Mouse (Mus musculus): ENCODE measurements around the gene Teddm2. TPM values are rescaled to one million over a fixed set of nuclear protein-coding genes. Genes with fewer than 3 reads are reported as not detected.

Gene Teddm2
- polyA plus RNA-seq (2016; fragmentation: Nextera tagmentation; extraction: Ambion mirVana): 0.39 and 0.42 TPM in 2 replicates

GRCm38 (mm10) chr1:153899731-153900380 lies at the start of gene Teddm2, which contains the start of gene Glul:
Teddm2 (minus strand) TSS chr1:153900228.
Glul (plus strand) TSS chr1:153899944.
- no peaks in the 10 kb centered on the region for H3K9me3 ChIP-seq (replicated peaks)
- peaks cover 24% of the 10 kb centered on the region for H3K36me3 ChIP-seq
- H3K27ac ChIP-seq (replicated peaks): peak within 1 kb of the TSS; percentile 93
- H3K27me3 ChIP-seq (ENCODE audit: low read depth, poor library complexity, severe bottlenecking): no peaks in the 10 kb centered on the region
- peak; percentile 99 for DNase-seq (ENCODE audit: low spot score)
- H3K4me1 ChIP-seq: peaks cover 41% of the 10 kb centered on the region
- WGBS: under 1% methylated on average over 51 of the region's 51 CpGs
- peak within 1 kb of the TSS; percentile 90 for H3K4me3 ChIP-seq

GRCm38 (mm10) chr1:153947837-153948236 lies 47.8 kb upstream of the Teddm2 start:
- Histone ChIP-seq H3K4me1 (peaks cover 9% of the 10 kb centered on the region), H3K36me3 (no peaks in the 10 kb centered on the region), H3K27me3 (ENCODE audit: low read depth, poor library complexity, severe bottlenecking) (no peaks in the 10 kb centered on the region), H3K27ac (replicated peaks) (no peak overlapping the region), H3K9me3 (replicated peaks) (no peaks in the 10 kb centered on the region), H3K4me3 (no peak overlapping the region)
- 94% methylated on average over 6 of the region's 6 CpGs for WGBS
- no peak for DNase-seq (ENCODE audit: low spot score)

GRCm38 (mm10) chr1:153946971-153947370 lies 46.9 kb upstream of the Teddm2 start:
- Histone ChIP-seq H3K4me1 (peaks cover 9% of the 10 kb centered on the region), H3K36me3 (no peaks in the 10 kb centered on the region), H3K9me3 (replicated peaks) (no peaks in the 10 kb centered on the region), H3K27ac (replicated peaks) (0 out of 2 replicates have a peak overlapping the region, but pooled peaks have one; percentile 17), H3K4me3 (no peak overlapping the region), H3K27me3 (ENCODE audit: low read depth, poor library complexity, severe bottlenecking) (no peaks in the 10 kb centered on the region)
- no peak for DNase-seq (ENCODE audit: low spot score)
- WGBS: 40% methylated on average over 7 of the region's 7 CpGs

- H3K27me3 ChIP-seq (ENCODE audit: low read depth, poor library complexity, severe bottlenecking): no peaks in the 10 kb centered on the region
- H3K36me3 ChIP-seq: no peaks in the 10 kb centered on the region
- no peak overlapping the region for H3K27ac ChIP-seq (replicated peaks)
- H3K4me3 ChIP-seq: no peak overlapping the region
- no peak for DNase-seq (ENCODE audit: low spot score)
- H3K4me1 ChIP-seq: peaks cover 9% of the 10 kb centered on the region
- WGBS: 76% methylated on average over 5 of the region's 5 CpGs
- no peaks in the 10 kb centered on the region for H3K9me3 ChIP-seq (replicated peaks)
Observed at GRCm38 (mm10) chr1:153945181-153945580, 45.2 kb upstream of the Teddm2 start.

GRCm38 (mm10) chr1:153940986-153941385 lies 41.0 kb upstream of the Teddm2 start:
- DNase-seq (ENCODE audit: low spot score): no peak
- no peaks in the 10 kb centered on the region for H3K4me1 ChIP-seq
- no peak overlapping the region for H3K27ac ChIP-seq (replicated peaks)
- H3K4me3 ChIP-seq: no peak overlapping the region
- no peaks in the 10 kb centered on the region for H3K9me3 ChIP-seq (replicated peaks)
- H3K36me3 ChIP-seq: no peaks in the 10 kb centered on the region
- H3K27me3 ChIP-seq (ENCODE audit: low read depth, poor library complexity, severe bottlenecking): no peaks in the 10 kb centered on the region
- 90% methylated on average over 2 of the region's 2 CpGs for WGBS

GRCm38 (mm10) chr1:153937025-153937424 lies 37.0 kb upstream of the Teddm2 start:
- no peak for DNase-seq (ENCODE audit: low spot score)
- H3K4me1 ChIP-seq: no peaks in the 10 kb centered on the region
- no peak overlapping the region for H3K27ac ChIP-seq (replicated peaks)
- no peaks in the 10 kb centered on the region for H3K36me3 ChIP-seq
- 95% methylated on average over 2 of the region's 2 CpGs for WGBS
- H3K9me3 ChIP-seq (replicated peaks): no peaks in the 10 kb centered on the region
- no peaks in the 10 kb centered on the region for H3K27me3 ChIP-seq (ENCODE audit: low read depth, poor library complexity, severe bottlenecking)
- no peak overlapping the region for H3K4me3 ChIP-seq

GRCm38 (mm10) chr1:153935844-153936380 lies 35.9 kb upstream of the Teddm2 start:
- Histone ChIP-seq H3K27me3 (ENCODE audit: low read depth, poor library complexity, severe bottlenecking) (no peaks in the 10 kb centered on the region), H3K27ac (replicated peaks) (no peak overlapping the region), H3K4me1 (no peaks in the 10 kb centered on the region), H3K9me3 (replicated peaks) (no peaks in the 10 kb centered on the region), H3K36me3 (no peaks in the 10 kb centered on the region), H3K4me3 (no peak overlapping the region)
- 84% methylated on average over 12 of the region's 12 CpGs for WGBS
- DNase-seq (ENCODE audit: low spot score): no peak

GRCm38 (mm10) chr1:153933772-153934171 lies 33.7 kb upstream of the Teddm2 start:
- Histone ChIP-seq H3K4me3 (no peak overlapping the region), H3K27ac (replicated peaks) (no peak overlapping the region), H3K27me3 (ENCODE audit: low read depth, poor library complexity, severe bottlenecking) (no peaks in the 10 kb centered on the region), H3K9me3 (replicated peaks) (no peaks in the 10 kb centered on the region), H3K4me1 (no peaks in the 10 kb centered on the region), H3K36me3 (no peaks in the 10 kb centered on the region)
- no peak for DNase-seq (ENCODE audit: low spot score)
- 73% methylated on average over 1 of the region's 1 CpGs for WGBS

GRCm38 (mm10) chr1:153930431-153930830 lies 30.4 kb upstream of the Teddm2 start:
- no peaks in the 10 kb centered on the region for H3K36me3 ChIP-seq
- no peak for DNase-seq (ENCODE audit: low spot score)
- 93% methylated on average over 2 of the region's 2 CpGs for WGBS

GRCm38 (mm10) chr1:153924395-153925385 lies 24.7 kb upstream of the Teddm2 start:
- Histone ChIP-seq H3K36me3 (no peaks in the 10 kb centered on the region), H3K27me3 (ENCODE audit: low read depth, poor library complexity, severe bottlenecking) (no peaks in the 10 kb centered on the region), H3K4me3 (no peak overlapping the region), H3K27ac (replicated peaks) (no peak overlapping the region), H3K9me3 (replicated peaks) (no peaks in the 10 kb centered on the region), H3K4me1 (peaks cover 5% of the 10 kb centered on the region)
- DNase-seq (ENCODE audit: low spot score): no peak
- WGBS: 84% methylated on average over 6 of the region's 6 CpGs

More at GRCm38 (mm10) chr1:153930431-153930830, 30.4 kb upstream of the Teddm2 start:
- no peak overlapping the region for H3K4me3 ChIP-seq
- H3K27me3 ChIP-seq (ENCODE audit: low read depth, poor library complexity, severe bottlenecking): no peaks in the 10 kb centered on the region
- no peak overlapping the region for H3K27ac ChIP-seq (replicated peaks)
- no peaks in the 10 kb centered on the region for H3K9me3 ChIP-seq (replicated peaks)
- H3K4me1 ChIP-seq: no peaks in the 10 kb centered on the region

GRCm38 (mm10) chr1:153922571-153923021 lies 22.6 kb upstream of the Teddm2 start:
- WGBS: 60% methylated on average over 5 of the region's 5 CpGs
- no peaks in the 10 kb centered on the region for H3K36me3 ChIP-seq
- DNase-seq (ENCODE audit: low spot score): no peak

GRCm38 (mm10) chr1:153921642-153922041 lies 21.6 kb upstream of the Teddm2 start:
- Histone ChIP-seq H3K9me3 (replicated peaks) (no peaks in the 10 kb centered on the region), H3K27ac (replicated peaks) (no peak overlapping the region), H3K36me3 (no peaks in the 10 kb centered on the region), H3K27me3 (ENCODE audit: low read depth, poor library complexity, severe bottlenecking) (no peaks in the 10 kb centered on the region), H3K4me1 (peaks cover 5% of the 10 kb centered on the region), H3K4me3 (no peak overlapping the region)
- whole genome bisulfite sequencing: 92% methylated on average over 3 of the region's 3 CpGs
- DNase-seq (ENCODE audit: low spot score): no peak

More at GRCm38 (mm10) chr1:153922571-153923021, 22.6 kb upstream of the Teddm2 start:
- no peak overlapping the region for H3K4me3 ChIP-seq
- H3K27me3 ChIP-seq (ENCODE audit: low read depth, poor library complexity, severe bottlenecking): no peaks in the 10 kb centered on the region
- no peaks in the 10 kb centered on the region for H3K9me3 ChIP-seq (replicated peaks)
- peaks cover 5% of the 10 kb centered on the region for H3K4me1 ChIP-seq
- no peak overlapping the region for H3K27ac ChIP-seq (replicated peaks)

Measured in midbrain, embryonic 10.5 days (tissue).